Mouse (Mus musculus) heart, embryonic 14.5 days (tissue): ENCODE data around the gene Tnpo3. TPM values are rescaled to one million over a fixed set of nuclear protein-coding genes. Genes with fewer than 3 reads are reported as not detected.
"Not testable (repeated sequence)": the region's sequence is repeated elsewhere in the genome, so short reads cannot be mapped to it uniquely, and the experiment has no call there.

Experiments
- ATAC-seq: fragments of 200-750 bp; cut with Nextera tagmentation; 2 replicates; pipeline ENCODE4 v1.8.0; 2017; ENCODE audit warnings: low read depth, moderate TSS enrichment; ENCODE audit not compliant: insufficient number of reproducible peaks, insufficient read depth, low FRiP score
- H3K27ac ChIP-seq, 2 experiments: fragments of 200-500 bp in 1 of 2; fragments of 300-500 bp in 1 of 2; sonication (generic) in 1 of 2; replicated peaks in 1 of 2; 2 replicates each; pipeline ENCODE4 v1.5.1; 2012 to 2014; ENCODE audit warnings: low read depth in 2 of 2, low read length in 2 of 2, control low read depth in 1 of 2, mild to moderate bottlenecking in 1 of 2, mixed read lengths in 1 of 2; ENCODE audit not compliant: control insufficient read depth in 1 of 2, insufficient read depth in 1 of 2
- H3K27me3 ChIP-seq: fragments of 300-500 bp; sonication (generic); 2 replicates; pipeline ENCODE4 v1.6.1; 2014; ENCODE audit warnings: mild to moderate bottlenecking, low read length, control low read depth; ENCODE audit not compliant: control insufficient read depth, insufficient read depth
- H3K36me3 ChIP-seq: fragments of 300-500 bp; sonication (generic); 2 replicates; pipeline ENCODE4 v1.6.1; 2014; ENCODE audit warnings: mild to moderate bottlenecking, control low read depth, low read length, mixed read lengths; ENCODE audit not compliant: control insufficient read depth, insufficient read depth
- H3K4me1 ChIP-seq, 2 experiments: fragments of 200-500 bp in 1 of 2; fragments of 300-500 bp in 1 of 2; sonication (generic) in 1 of 2; 2 replicates each; pipeline ENCODE4 v1.6.1; 2012 to 2014; ENCODE audit warnings: low read length in 2 of 2, control low read depth in 1 of 2, mixed read lengths in 1 of 2; ENCODE audit not compliant: control insufficient read depth in 2 of 2, insufficient read depth in 2 of 2
- H3K4me2 ChIP-seq: fragments of 300-500 bp; sonication (generic); 2 replicates; pipeline ENCODE4 v1.6.1; 2014; ENCODE audit warnings: mild to moderate bottlenecking, low read length
- H3K4me3 ChIP-seq, 2 experiments: fragments of 200-500 bp in 1 of 2; fragments of 300-500 bp in 1 of 2; sonication (generic) in 1 of 2; 2 replicates each; pipeline ENCODE4 v1.5.1; 2012 to 2014; ENCODE audit warnings: low read length in 2 of 2, mild to moderate bottlenecking in 2 of 2, control low read depth in 1 of 2, low read depth in 1 of 2, moderate library complexity in 1 of 2; ENCODE audit not compliant: control insufficient read depth in 1 of 2, insufficient read depth in 1 of 2
- H3K9ac ChIP-seq: fragments of 300-500 bp; sonication (generic); 2 replicates; pipeline ENCODE4 v1.6.1; 2014; ENCODE audit warnings: mild to moderate bottlenecking, low read length
- H3K9me3 ChIP-seq: fragments of 300-500 bp; sonication (generic); 2 replicates; pipeline ENCODE4 v1.6.1; 2016; ENCODE audit warnings: low read length, control low read depth; ENCODE audit not compliant: control insufficient read depth
- WGBS: fragments of 180-500 bp; shearing (Covaris S2); extraction: QIAGEN DNeasy Blood & Tissue Kit; methylation state at CpG from one replicate; pipeline ENCODE4 v1.1.7; 2014; 5-methylcytosine and 5-hydroxymethylcytosine counted together
- polyA plus RNA-seq: library from polyadenylated mRNA; unstranded; fragments of >200 nt; fragmentation: Nextera tagmentation; extraction: Ambion mirVana; gene quantifications from 2 replicates; pipeline ENCODE4 v1.2.1, GENCODE M21; 2014

Tnpo3 gene
- polyA plus RNA-seq, 1 experiment from 2014 or later = 65.4 TPM

GRCm38 (mm10) chr6:29610020-29610640, 443 bp upstream of the Tnpo3 start:
- Histone ChIP-seq H3K27ac (peak overlapping the region; percentile 78 to 81), H3K9ac (peak overlapping the region; percentile 93), H3K4me3 (peak overlapping the region; percentile 95 to 96), H3K4me1 (peaks cover 2 to 17% of the 10 kb centered on the region in 2 experiments; a peak in 2 of 4 replicates), H3K4me2 (peak overlapping the region; percentile 89)
- H3K27me3 ChIP-seq, ATAC-seq, H3K36me3 ChIP-seq, H3K9me3 ChIP-seq: not testable (repeated sequence)
- WGBS = 20% methylated on average over 13 of the region's 13 CpGs

DNA sequence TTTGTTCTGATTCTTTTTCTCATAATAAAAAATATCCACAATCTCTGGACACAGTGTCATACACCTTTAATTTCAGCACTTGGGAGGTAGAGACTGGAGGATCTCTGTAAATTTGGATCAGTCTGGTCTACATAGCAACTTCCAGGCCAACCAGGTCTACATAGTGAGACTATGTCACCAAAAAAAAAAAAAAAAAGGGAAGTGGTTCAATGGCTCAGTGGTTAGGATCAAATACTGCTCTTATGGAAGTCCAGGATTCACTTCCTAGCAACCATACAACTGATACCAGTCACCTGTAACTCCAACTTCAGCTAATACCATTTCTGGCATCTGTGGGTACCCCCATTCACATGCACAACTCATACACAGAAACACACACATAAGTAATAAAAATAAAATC, 9.5 kb downstream of the Tnpo3 start:
- no peak overlapping the region for H3K9ac ChIP-seq
- H3K4me3 ChIP-seq = no peak overlapping the region
- H3K9me3 ChIP-seq = no peaks in the 10 kb centered on the region
- ATAC-seq = no peak
- no peak overlapping the region for H3K4me2 ChIP-seq
- no peaks in the 10 kb centered on the region for H3K27me3 ChIP-seq
- H3K36me3 ChIP-seq = 0 out of 2 replicates have a peak, but pooled peaks cover 4% of the 10 kb centered on the region
- H3K4me1 ChIP-seq = peaks cover 0 to 3% of the 10 kb centered on the region in 2 experiments; a peak in 1 of 4 replicates
- no peak overlapping the region for H3K27ac ChIP-seq

DNA sequence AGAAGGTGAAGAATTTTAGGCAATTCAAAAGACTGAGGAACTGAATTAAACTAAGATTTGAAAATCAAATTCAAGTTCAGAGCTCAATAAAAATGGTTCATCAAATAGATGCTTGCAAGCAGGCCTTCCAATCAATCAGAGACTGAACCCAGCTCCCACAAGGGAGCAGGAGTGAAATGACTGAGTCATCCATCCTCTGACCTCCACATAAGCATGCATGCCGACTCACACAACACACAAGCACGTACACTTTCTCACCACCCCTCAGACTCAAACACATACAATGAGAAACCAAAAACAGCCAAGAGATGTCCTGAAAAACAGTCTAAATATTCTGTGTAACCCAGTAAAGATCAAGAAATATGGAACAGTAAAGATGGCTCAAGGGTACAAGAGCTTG, 14.0 kb downstream of the Tnpo3 start:
- Histone ChIP-seq H3K4me2 (no peak overlapping the region), H3K9me3 (no peaks in the 10 kb centered on the region), H3K27ac (no peak overlapping the region), H3K9ac (no peak overlapping the region), H3K4me3 (no peak overlapping the region), H3K27me3 (no peaks in the 10 kb centered on the region), H3K36me3 (no peaks in the 10 kb centered on the region), H3K4me1 (no peaks in the 10 kb centered on the region)
- WGBS = 79% methylated on average over 2 of the region's 2 CpGs
- ATAC-seq = no peak

- no peak overlapping the region for H3K4me3 ChIP-seq
- no peaks in the 10 kb centered on the region for H3K27me3 ChIP-seq
- no peak for ATAC-seq
- no peak overlapping the region for H3K4me2 ChIP-seq
- H3K9ac ChIP-seq = no peak overlapping the region
- peaks cover 91% of the 10 kb centered on the region for H3K36me3 ChIP-seq
- H3K27ac ChIP-seq = no peak overlapping the region
- 97% methylated on average over 3 of the region's 3 CpGs for WGBS
- H3K4me1 ChIP-seq = no peaks in the 10 kb centered on the region
- 0 out of 2 replicates have a peak, but pooled peaks cover 4% of the 10 kb centered on the region for H3K9me3 ChIP-seq
Observed at GRCm38 (mm10) chr6:29581202-29581601, 28.5 kb downstream of the Tnpo3 start.

DNA sequence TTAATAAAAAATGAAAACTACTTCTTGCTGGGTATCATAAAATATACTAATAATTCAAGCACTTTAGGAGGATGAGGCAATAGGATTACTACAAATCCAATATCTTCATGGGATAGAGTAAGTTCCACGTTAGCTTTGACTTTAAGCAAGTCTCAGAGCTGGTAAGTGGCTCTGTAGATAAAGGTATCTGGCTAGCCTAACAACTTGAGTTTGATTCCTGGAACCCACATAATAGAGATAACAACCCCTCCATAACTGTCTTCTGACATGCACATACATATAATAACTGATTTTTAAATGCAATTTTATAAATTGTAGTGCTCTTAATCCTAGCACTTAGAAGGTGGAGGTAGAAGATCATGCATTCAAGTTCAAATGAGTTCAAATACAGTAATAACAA, 28.9 kb downstream of the Tnpo3 start:
- H3K27me3 ChIP-seq = no peaks in the 10 kb centered on the region
- no peak for ATAC-seq
- H3K9me3 ChIP-seq = 0 out of 2 replicates have a peak, but pooled peaks cover 4% of the 10 kb centered on the region
- H3K9ac ChIP-seq = no peak overlapping the region
- no peak overlapping the region for H3K4me3 ChIP-seq
- no peak overlapping the region for H3K27ac ChIP-seq
- peaks cover 90% of the 10 kb centered on the region for H3K36me3 ChIP-seq
- H3K4me2 ChIP-seq = no peak overlapping the region
- WGBS = 51% methylated on average over 1 of the region's 1 CpGs
- H3K4me1 ChIP-seq = no peaks in the 10 kb centered on the region

DNA sequence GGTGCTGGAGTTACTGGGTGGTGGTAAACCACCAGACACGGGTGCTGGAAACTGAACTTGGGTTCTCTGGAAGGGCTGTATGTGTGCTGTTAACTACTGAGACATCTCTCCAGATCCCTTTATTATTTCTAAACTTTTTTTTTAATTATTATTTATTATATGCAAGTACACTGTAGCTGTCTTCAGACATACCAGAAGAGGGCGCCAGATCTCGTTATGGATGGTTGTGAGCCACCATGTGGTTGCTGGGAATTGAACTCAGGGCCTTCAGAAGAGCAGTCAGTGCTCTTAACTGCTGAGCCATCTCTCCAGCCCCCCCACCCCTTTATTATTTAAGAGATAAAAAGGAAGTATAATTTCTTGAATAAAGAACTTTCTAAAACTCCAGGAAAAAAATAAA, 33.3 kb downstream of the Tnpo3 start:
- not testable (repeated sequence) for ATAC-seq

DNA sequence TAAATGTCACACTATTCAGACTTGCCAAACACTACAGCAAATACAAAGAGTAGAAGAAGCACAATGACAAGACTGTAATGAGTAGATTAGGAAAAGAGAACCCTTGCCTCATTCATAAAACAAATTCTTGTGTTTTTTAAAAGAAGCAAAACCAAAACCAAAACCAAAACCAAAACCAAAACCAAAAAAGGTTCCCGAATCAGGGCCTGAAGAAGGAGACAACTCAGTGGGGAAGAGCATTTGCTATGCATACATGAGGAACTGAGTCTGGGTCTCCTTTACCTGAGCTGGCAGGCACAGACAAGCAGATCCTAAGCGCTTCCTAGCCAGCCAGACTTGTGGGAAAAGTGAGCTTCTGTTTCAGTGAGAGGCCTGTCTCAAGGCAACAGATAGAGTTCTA, 52.6 kb downstream of the Tnpo3 start:
- Histone ChIP-seq H3K27ac (no peak overlapping the region), H3K4me3 (no peak overlapping the region), H3K4me2 (no peak overlapping the region), H3K9ac (no peak overlapping the region), H3K9me3 (no peaks in the 10 kb centered on the region), H3K27me3 (no peaks in the 10 kb centered on the region), H3K36me3 (peaks cover 99% of the 10 kb centered on the region), H3K4me1 (no peaks in the 10 kb centered on the region)
- 93% methylated on average over 2 of the region's 2 CpGs for WGBS
- ATAC-seq = no peak

More for the DNA sequence above, 33.3 kb downstream of the Tnpo3 start:
- H3K27ac ChIP-seq, H3K27me3 ChIP-seq, H3K9me3 ChIP-seq, H3K9ac ChIP-seq, H3K4me1 ChIP-seq, H3K4me2 ChIP-seq, H3K4me3 ChIP-seq: not testable (repeated sequence)
- H3K36me3 ChIP-seq = peaks cover 96% of the 10 kb centered on the region
- 91% methylated on average over 3 of the region's 3 CpGs for WGBS

GRCm38 (mm10) chr6:29552526-29552925, 57.2 kb downstream of the Tnpo3 start:
- H3K36me3 ChIP-seq = peaks cover 97% of the 10 kb centered on the region
- ATAC-seq = no peak

More at GRCm38 (mm10) chr6:29552526-29552925, 57.2 kb downstream of the Tnpo3 start:
- no peak overlapping the region for H3K27ac ChIP-seq
- no peak overlapping the region for H3K4me3 ChIP-seq
- H3K4me1 ChIP-seq = no peaks in the 10 kb centered on the region
- H3K9me3 ChIP-seq = no peaks in the 10 kb centered on the region
- no peak overlapping the region for H3K9ac ChIP-seq
- H3K4me2 ChIP-seq = no peak overlapping the region
- 84% methylated on average over 2 of the region's 2 CpGs for WGBS
- no peaks in the 10 kb centered on the region for H3K27me3 ChIP-seq
